Mouse (Mus musculus): Measurements from ENCODE around the gene Chst15. TPM values are rescaled to one million over a fixed set of nuclear protein-coding genes. Genes with fewer than 3 reads are reported as not detected.

Chst15 gene
- polyA plus RNA-seq, 1 experiment from 2014 or later = 6.2 TPM

DNA sequence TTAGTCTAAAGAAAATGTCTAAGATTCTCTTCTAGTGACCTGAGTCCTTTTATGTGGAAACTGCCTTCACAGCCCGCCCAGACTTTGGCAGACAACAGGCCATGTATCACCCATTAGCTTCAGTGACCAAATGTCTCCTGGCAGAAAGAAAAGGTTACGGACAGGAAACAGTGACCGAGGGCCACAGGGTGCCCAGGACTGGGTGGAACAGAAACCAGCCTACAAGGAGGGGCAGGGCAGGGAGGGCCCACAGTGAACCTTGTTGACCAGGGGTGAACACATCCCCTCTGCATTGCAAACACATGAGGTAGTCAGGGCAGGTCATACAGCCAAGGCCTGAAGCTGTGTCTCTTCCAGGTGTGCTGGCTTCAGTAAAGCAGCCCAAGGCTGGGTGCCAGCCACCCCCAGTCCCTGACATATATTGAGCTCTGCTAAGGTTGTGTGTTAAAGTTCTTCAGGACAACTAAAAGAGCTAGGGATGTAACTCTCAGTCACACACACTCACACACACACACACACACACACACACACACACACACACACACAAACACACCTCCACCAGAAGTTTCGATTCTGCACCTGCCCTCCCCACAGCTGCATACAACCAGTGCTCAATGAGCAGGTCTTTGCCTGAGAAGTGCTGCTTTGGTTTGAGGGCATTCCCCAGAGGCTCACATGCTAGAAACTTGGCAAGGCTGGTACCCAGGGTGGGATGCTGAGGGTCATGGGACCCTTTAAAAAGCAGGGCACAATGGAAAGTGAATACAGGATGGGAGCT, 49.1 kb downstream of the Chst15 start:
- no peak overlapping the region for H3K4me2 ChIP-seq (ENCODE audit: low read depth, low read length)
- H3K4me3 ChIP-seq (ENCODE audit: low read length) = no peak overlapping the region
- no peaks in the 10 kb centered on the region for H3K4me1 ChIP-seq (ENCODE audit: control insufficient read depth, insufficient read depth, low read length)
- no peak for ATAC-seq (replicated peaks; ENCODE audit: extremely low read depth, insufficient read depth, low FRiP score)
- no peak overlapping the region for H3K9ac ChIP-seq (ENCODE audit: low read length)
- no peaks in the 10 kb centered on the region for H3K27me3 ChIP-seq (ENCODE audit: control insufficient read depth, insufficient read depth, low read length)
- no peaks in the 10 kb centered on the region for H3K9me3 ChIP-seq (replicated peaks; ENCODE audit: control insufficient read depth, low read length)
- H3K27ac ChIP-seq (ENCODE audit: low read length) = no peak overlapping the region
- 83% methylated on average over 4 of the region's 4 CpGs for WGBS
- peaks cover 5% of the 10 kb centered on the region; the same call in 1 of the 2 replicates for H3K36me3 ChIP-seq (ENCODE audit: control insufficient read depth, insufficient read depth)

DNA sequence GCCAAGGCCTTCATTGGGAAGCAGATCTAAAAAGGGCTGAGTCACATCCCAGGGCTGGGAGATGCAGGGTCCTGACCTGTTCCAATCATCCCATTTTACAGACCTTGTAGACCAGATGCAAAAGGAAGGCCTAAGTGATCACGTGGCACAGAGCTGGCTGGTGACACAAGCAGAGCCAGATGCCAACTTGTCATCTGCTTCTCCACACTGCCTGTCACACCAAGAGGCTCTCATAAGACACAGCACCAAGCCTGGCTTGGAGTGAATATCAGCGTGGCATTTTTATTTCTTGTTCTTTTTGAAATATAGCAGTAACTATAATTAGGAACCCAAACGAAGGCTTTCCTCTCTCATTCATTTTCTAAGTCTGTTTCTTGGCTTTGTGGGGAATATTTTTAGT, 52.3 kb downstream of the Chst15 start:
- H3K4me2 ChIP-seq (ENCODE audit: low read depth, low read length) = no peak overlapping the region
- H3K4me3 ChIP-seq (ENCODE audit: low read length) = no peak overlapping the region
- 36% methylated on average over 3 of the region's 3 CpGs for WGBS
- H3K4me1 ChIP-seq (ENCODE audit: control insufficient read depth, insufficient read depth, low read length) = 0 out of 2 replicates have a peak, but pooled peaks cover 2% of the 10 kb centered on the region
- H3K9me3 ChIP-seq (replicated peaks; ENCODE audit: control insufficient read depth, low read length) = no peaks in the 10 kb centered on the region
- no peak overlapping the region for H3K9ac ChIP-seq (ENCODE audit: low read length)
- no peak for ATAC-seq (replicated peaks; ENCODE audit: extremely low read depth, insufficient read depth, low FRiP score)
- no peak overlapping the region for H3K27ac ChIP-seq (ENCODE audit: low read length)
- H3K36me3 ChIP-seq (ENCODE audit: control insufficient read depth, insufficient read depth) = peaks cover 5% of the 10 kb centered on the region; the same call in 1 of the 2 replicates
- H3K27me3 ChIP-seq (ENCODE audit: control insufficient read depth, insufficient read depth, low read length) = no peaks in the 10 kb centered on the region

DNA sequence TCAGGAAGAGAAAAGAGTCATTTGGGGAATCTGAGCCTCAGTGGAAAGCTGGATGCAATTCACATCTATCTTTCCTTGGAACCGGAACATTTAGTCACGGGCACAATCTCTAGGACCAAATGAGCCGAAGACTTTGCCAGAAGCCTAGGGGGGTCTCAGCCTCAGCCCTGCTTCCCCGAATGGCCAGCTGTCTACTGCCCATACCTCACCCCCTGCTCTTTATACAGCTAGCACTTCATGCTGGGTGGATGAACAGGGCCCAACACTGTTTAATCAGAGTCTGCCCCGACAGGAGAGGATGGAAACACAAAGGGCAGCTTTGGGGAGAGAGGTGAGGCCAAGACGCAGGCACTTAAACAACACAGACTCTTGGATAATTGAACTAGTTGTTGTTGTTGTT, 53.8 kb downstream of the Chst15 start:
- WGBS = 64% methylated on average over 6 of the region's 6 CpGs
- no peak overlapping the region for H3K9ac ChIP-seq (ENCODE audit: low read length)
- H3K4me2 ChIP-seq (ENCODE audit: low read depth, low read length) = no peak overlapping the region
- H3K27ac ChIP-seq (ENCODE audit: low read length) = no peak overlapping the region
- peaks cover 3% of the 10 kb centered on the region; the same call in 1 of the 2 replicates for H3K36me3 ChIP-seq (ENCODE audit: control insufficient read depth, insufficient read depth)
- H3K9me3 ChIP-seq (replicated peaks; ENCODE audit: control insufficient read depth, low read length) = no peaks in the 10 kb centered on the region
- ATAC-seq (replicated peaks; ENCODE audit: extremely low read depth, insufficient read depth, low FRiP score) = no peak
- H3K4me3 ChIP-seq (ENCODE audit: low read length) = no peak overlapping the region
- H3K27me3 ChIP-seq (ENCODE audit: control insufficient read depth, insufficient read depth, low read length) = no peaks in the 10 kb centered on the region
- 0 out of 2 replicates have a peak, but pooled peaks cover 2% of the 10 kb centered on the region for H3K4me1 ChIP-seq (ENCODE audit: control insufficient read depth, insufficient read depth, low read length)

DNA sequence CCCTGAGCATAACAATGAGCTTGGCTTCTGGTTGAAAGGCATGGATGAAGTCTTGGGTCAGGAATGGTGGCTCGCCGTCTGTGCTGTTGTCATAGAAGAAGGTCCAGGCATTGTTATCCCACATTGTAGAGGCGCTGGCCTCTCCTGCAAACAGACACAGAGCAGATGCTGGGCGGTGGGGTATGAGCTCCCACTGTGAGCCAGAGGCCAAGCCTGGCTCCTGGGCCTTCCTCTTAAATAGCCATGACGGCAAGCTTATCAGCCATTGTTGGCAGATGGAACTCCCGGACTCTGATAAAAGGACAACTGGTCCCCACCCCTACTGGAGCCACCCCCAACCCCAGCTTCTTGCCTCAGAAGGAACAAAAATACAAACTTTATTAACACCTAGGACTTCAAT, 54.3 kb downstream of the Chst15 start:
- no peak overlapping the region for H3K27ac ChIP-seq (ENCODE audit: low read length)
- H3K4me1 ChIP-seq (ENCODE audit: control insufficient read depth, insufficient read depth, low read length) = 0 out of 2 replicates have a peak, but pooled peaks cover 2% of the 10 kb centered on the region
- no peak overlapping the region for H3K4me2 ChIP-seq (ENCODE audit: low read depth, low read length)
- 33% methylated on average over 6 of the region's 6 CpGs for WGBS
- H3K4me3 ChIP-seq (ENCODE audit: low read length) = no peak overlapping the region
- no peaks in the 10 kb centered on the region for H3K27me3 ChIP-seq (ENCODE audit: control insufficient read depth, insufficient read depth, low read length)
- H3K36me3 ChIP-seq (ENCODE audit: control insufficient read depth, insufficient read depth) = peaks cover 3% of the 10 kb centered on the region; the same call in 1 of the 2 replicates
- no peaks in the 10 kb centered on the region for H3K9me3 ChIP-seq (replicated peaks; ENCODE audit: control insufficient read depth, low read length)
- no peak overlapping the region for H3K9ac ChIP-seq (ENCODE audit: low read length)
- no peak for ATAC-seq (replicated peaks; ENCODE audit: extremely low read depth, insufficient read depth, low FRiP score)

DNA sequence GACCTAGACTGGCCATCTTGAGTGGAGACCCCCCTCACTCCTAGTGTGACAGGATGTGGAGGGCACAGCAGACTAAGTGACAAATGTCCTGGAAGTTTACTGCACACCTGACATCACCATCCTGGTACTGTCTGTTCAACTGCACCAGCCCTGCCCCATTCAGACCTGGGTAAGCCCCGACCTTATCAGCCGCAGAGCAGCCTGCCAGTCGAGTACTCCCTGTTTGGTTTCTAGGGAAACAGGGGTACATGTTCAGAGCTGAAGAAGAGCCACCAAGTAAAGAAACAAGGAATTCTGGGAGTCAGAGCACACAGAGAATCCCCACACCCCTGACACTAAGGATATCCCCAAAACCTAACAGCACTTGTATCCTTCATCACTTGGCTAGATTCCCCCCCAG, 55.1 kb downstream of the Chst15 start:
- WGBS = 37% methylated on average over 3 of the region's 3 CpGs
- no peak overlapping the region for H3K27ac ChIP-seq (ENCODE audit: low read length)
- no peak overlapping the region for H3K9ac ChIP-seq (ENCODE audit: low read length)
- no peak overlapping the region for H3K4me2 ChIP-seq (ENCODE audit: low read depth, low read length)
- 0 out of 2 replicates have a peak, but pooled peaks cover 2% of the 10 kb centered on the region for H3K4me1 ChIP-seq (ENCODE audit: control insufficient read depth, insufficient read depth, low read length)
- peaks cover 3% of the 10 kb centered on the region; the same call in 1 of the 2 replicates for H3K36me3 ChIP-seq (ENCODE audit: control insufficient read depth, insufficient read depth)
- no peaks in the 10 kb centered on the region for H3K9me3 ChIP-seq (replicated peaks; ENCODE audit: control insufficient read depth, low read length)
- no peak for ATAC-seq (replicated peaks; ENCODE audit: extremely low read depth, insufficient read depth, low FRiP score)
- H3K4me3 ChIP-seq (ENCODE audit: low read length) = no peak overlapping the region
- H3K27me3 ChIP-seq (ENCODE audit: control insufficient read depth, insufficient read depth, low read length) = no peaks in the 10 kb centered on the region

DNA sequence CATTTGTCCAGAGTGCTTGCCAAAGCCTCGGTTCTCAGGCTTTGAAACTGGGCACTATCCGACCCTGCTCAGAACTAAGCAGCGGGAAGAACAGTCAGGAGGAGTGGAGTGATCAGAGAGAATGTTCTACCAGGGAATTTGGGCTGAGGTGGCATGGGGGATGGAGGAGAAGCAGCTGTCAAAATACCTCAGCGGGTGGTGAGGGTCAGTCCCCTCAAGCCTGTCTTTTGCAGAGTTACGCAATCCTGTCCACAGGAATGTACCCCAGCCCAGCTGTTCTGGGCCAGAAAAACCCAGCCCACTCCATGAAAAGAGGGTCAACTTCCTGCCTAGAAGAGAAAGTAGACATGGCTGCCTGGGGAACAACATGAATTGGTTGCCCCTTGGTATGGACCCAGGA, 56.4 kb downstream of the Chst15 start:
- Histone ChIP-seq H3K4me1 (ENCODE audit: control insufficient read depth, insufficient read depth, low read length) (0 out of 2 replicates have a peak, but pooled peaks cover 2% of the 10 kb centered on the region), H3K27ac (ENCODE audit: low read length) (no peak overlapping the region), H3K9ac (ENCODE audit: low read length) (no peak overlapping the region), H3K27me3 (ENCODE audit: control insufficient read depth, insufficient read depth, low read length) (no peaks in the 10 kb centered on the region), H3K4me3 (ENCODE audit: low read length) (no peak overlapping the region), H3K9me3 (replicated peaks; ENCODE audit: control insufficient read depth, low read length) (no peaks in the 10 kb centered on the region), H3K36me3 (ENCODE audit: control insufficient read depth, insufficient read depth) (no peaks in the 10 kb centered on the region), H3K4me2 (ENCODE audit: low read depth, low read length) (no peak overlapping the region)
- no peak for ATAC-seq (replicated peaks; ENCODE audit: extremely low read depth, insufficient read depth, low FRiP score)
- WGBS = 65% methylated on average over 5 of the region's 5 CpGs

DNA sequence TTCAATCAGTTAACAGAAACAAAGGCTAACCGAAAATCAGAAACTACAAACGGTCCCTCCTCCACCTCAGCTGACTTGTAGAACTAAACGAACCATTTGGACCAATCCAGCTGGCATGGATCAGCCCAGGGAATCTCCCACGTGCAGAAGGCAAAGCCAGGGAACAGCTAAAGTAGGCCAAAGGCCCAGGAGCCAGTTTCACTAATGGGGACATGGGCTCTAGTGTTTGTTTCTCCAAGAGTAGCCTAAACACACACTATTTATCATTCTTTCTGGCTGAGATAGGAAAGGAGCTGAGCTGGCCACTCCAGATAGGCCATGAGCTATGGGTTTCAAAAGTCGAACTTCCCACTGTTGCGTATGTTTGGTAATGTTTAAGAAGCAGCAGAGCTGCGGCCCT, 58.2 kb downstream of the Chst15 start:
- no peak overlapping the region for H3K4me2 ChIP-seq (ENCODE audit: low read depth, low read length)
- ATAC-seq (replicated peaks; ENCODE audit: extremely low read depth, insufficient read depth, low FRiP score) = no peak
- H3K4me3 ChIP-seq (ENCODE audit: low read length) = no peak overlapping the region
- WGBS = 51% methylated on average over 7 of the region's 7 CpGs
- no peaks in the 10 kb centered on the region for H3K9me3 ChIP-seq (replicated peaks; ENCODE audit: control insufficient read depth, low read length)
- H3K9ac ChIP-seq (ENCODE audit: low read length) = no peak overlapping the region
- H3K36me3 ChIP-seq (ENCODE audit: control insufficient read depth, insufficient read depth) = no peaks in the 10 kb centered on the region
- H3K27ac ChIP-seq (ENCODE audit: low read length) = no peak overlapping the region
- H3K27me3 ChIP-seq (ENCODE audit: control insufficient read depth, insufficient read depth, low read length) = no peaks in the 10 kb centered on the region
- 0 out of 2 replicates have a peak, but pooled peaks cover 2% of the 10 kb centered on the region for H3K4me1 ChIP-seq (ENCODE audit: control insufficient read depth, insufficient read depth, low read length)

DNA sequence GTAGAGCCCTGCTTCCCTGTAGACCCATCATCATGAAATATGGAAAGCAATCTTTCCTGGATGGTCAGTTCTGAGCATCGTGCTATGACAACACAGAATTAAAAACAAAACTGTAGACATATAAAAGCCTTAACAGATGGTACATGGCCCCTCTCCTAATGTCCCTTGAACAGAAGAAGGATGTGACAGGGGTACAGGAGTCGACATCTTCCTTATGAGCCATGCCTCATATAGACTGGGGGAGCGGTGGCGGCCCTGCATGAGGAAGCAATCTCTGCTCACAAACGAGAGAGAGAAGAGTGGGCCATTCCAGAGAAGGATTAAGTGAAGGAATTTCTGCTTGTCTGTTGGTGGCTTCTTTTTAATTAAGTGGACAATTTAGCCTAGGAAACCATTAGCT, 58.8 kb downstream of the Chst15 start:
- WGBS = 81% methylated on average over 5 of the region's 5 CpGs
- Histone ChIP-seq H3K4me2 (ENCODE audit: low read depth, low read length) (no peak overlapping the region), H3K4me1 (ENCODE audit: control insufficient read depth, insufficient read depth, low read length) (0 out of 2 replicates have a peak, but pooled peaks cover 2% of the 10 kb centered on the region), H3K27ac (ENCODE audit: low read length) (no peak overlapping the region), H3K36me3 (ENCODE audit: control insufficient read depth, insufficient read depth) (no peaks in the 10 kb centered on the region), H3K9me3 (replicated peaks; ENCODE audit: control insufficient read depth, low read length) (no peaks in the 10 kb centered on the region), H3K4me3 (ENCODE audit: low read length) (no peak overlapping the region), H3K9ac (ENCODE audit: low read length) (no peak overlapping the region), H3K27me3 (ENCODE audit: control insufficient read depth, insufficient read depth, low read length) (no peaks in the 10 kb centered on the region)
- no peak for ATAC-seq (replicated peaks; ENCODE audit: extremely low read depth, insufficient read depth, low FRiP score)

DNA sequence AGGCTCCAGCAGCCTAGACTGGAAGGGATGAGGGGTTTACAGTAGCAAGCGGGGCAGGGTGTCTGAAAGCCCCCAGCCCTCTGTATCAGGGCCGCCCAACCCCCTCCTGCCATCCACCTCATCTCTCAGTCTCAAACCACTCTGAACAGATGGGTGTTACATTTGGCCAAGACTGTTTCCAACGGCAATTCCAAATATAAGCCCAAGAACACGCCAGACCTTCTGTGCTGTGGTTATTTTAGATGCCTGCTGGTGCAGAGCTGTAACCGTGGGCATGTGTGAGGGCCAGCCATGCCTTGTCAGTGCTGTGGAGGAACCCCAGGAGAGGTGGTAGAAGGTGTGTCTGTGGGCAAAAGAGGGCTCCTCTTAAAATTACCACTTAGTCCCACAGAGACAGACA, 63.5 kb downstream of the Chst15 start:
- Histone ChIP-seq H3K4me3 (ENCODE audit: low read length) (no peak overlapping the region), H3K4me2 (ENCODE audit: low read depth, low read length) (no peak overlapping the region), H3K27ac (ENCODE audit: low read length) (no peak overlapping the region), H3K9me3 (replicated peaks; ENCODE audit: control insufficient read depth, low read length) (no peaks in the 10 kb centered on the region), H3K9ac (ENCODE audit: low read length) (no peak overlapping the region), H3K4me1 (ENCODE audit: control insufficient read depth, insufficient read depth, low read length) (no peaks in the 10 kb centered on the region), H3K27me3 (ENCODE audit: control insufficient read depth, insufficient read depth, low read length) (no peaks in the 10 kb centered on the region), H3K36me3 (ENCODE audit: control insufficient read depth, insufficient read depth) (no peaks in the 10 kb centered on the region)
- no peak for ATAC-seq (replicated peaks; ENCODE audit: extremely low read depth, insufficient read depth, low FRiP score)
- whole genome bisulfite sequencing = 70% methylated on average over 5 of the region's 5 CpGs

All from heart, embryonic 16.5 days (tissue).